Mouse (Mus musculus) testis, adult 2 months (tissue): Measurements from ENCODE around the gene Cdc14b.

Experiments used
- CTCF ChIP-seq: fragments of 200-500 bp; IDR thresholded peaks from 2 replicates; pipeline ENCODE4 v1.5.1; 2012; ENCODE audit warnings: low read depth, mild to moderate bottlenecking, inconsistent platforms, low read length, moderate library complexity; ENCODE audit not compliant: control insufficient read depth, insufficient read depth, insufficient replicate concordance
- POLR2A ChIP-seq: fragments of 200-500 bp; IDR thresholded peaks from 2 replicates; pipeline ENCODE4 v1.6.1; 2012; ENCODE audit warnings: low read depth, mild to moderate bottlenecking, inconsistent platforms, low read length, moderate library complexity; ENCODE audit not compliant: control insufficient read depth

DNA sequence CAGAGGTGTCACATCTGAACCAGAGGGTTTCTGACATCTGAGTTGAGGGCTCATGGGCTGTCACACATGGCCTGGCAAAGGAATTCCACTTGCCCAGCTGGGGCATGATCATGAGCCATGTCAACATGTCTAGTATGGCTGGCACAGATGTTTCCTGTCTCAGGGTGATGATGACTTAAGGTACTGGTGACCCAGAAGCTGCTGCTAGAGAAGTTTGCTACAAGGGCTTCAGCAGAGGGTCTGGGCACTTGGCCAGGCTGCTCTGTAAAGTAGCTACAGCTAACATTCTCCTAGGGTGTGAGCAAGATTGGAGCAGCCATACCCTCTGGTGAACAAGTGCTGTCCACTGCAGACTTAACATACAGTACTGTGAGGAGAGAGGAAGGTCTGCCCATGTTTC lies 88.0 kb downstream of the Cdc14b start:
- TF ChIP-seq CTCF (no peak), POLR2A (no peak)
